Mouse (Mus musculus) testis, adult 2 months (tissue): ENCODE data around the gene Zfp239.
A peak's percentile ranks its signal among the peaks of the same experiment; 100 is the strongest.

Experiments
- CTCF ChIP-seq: fragments of 200-500 bp; IDR thresholded peaks from 2 replicates; pipeline ENCODE4 v1.5.1; 2012; ENCODE audit warnings: low read depth, mild to moderate bottlenecking, inconsistent platforms, low read length, moderate library complexity; ENCODE audit not compliant: control insufficient read depth, insufficient read depth, insufficient replicate concordance
- POLR2A ChIP-seq: fragments of 200-500 bp; IDR thresholded peaks from 2 replicates; pipeline ENCODE4 v1.6.1; 2012; ENCODE audit warnings: low read depth, mild to moderate bottlenecking, inconsistent platforms, low read length, moderate library complexity; ENCODE audit not compliant: control insufficient read depth

DNA sequence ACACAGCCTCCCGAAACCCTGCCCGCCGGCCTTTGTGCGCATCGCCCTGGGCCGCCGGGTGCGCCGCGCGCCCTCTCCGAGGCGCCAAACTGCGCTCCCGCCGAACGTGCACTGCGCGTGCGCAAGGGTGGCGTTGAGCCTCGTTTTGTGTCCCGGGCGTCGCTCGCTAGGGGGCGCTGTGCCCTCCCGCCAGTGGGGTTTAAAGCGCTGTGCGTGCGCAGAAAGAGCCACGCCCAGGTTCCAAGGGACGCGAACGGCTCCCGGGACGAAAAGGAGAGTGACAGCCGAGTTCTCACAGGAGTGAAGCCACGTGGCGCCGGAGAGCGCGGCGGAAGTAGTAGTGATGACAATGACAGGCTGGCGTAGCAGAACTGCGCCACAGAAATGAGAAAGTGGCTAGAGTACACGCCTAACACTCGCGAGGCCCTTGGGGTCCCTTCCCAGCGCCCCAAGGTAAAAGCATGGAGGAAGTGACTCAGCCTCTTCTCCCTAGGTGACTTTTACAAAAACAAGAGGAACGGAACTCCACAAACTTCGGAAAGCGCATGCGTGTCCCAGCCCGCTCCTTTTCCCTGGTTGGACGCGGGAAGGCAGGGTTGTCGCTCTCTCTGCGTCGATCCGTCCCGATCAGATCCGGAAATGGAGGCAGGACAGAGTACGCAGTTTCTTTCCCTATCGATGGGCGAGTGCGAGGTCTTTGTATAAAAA lies 17.7 kb downstream of the Zfp239 start:
- TF ChIP-seq POLR2A (peak; percentile 68), CTCF (peak; percentile 100)
